Mouse (Mus musculus) urinary bladder, postnatal 14 days (tissue): ENCODE data around the gene Cotl1.

Experiments used
- DNase-seq: peaks from one replicate; pipeline ENCODE4 v3.0.0; 2021; ENCODE audit warnings: low spot score

Cotl1 gene

GRCm38 (mm10) chr8:119786871-119787270 lies 53.5 kb downstream of the Cotl1 start:
- no peak for DNase-seq

GRCm38 (mm10) chr8:119785764-119786405 lies 54.5 kb downstream of the Cotl1 start:
- DNase-seq, result no peak

DNA sequence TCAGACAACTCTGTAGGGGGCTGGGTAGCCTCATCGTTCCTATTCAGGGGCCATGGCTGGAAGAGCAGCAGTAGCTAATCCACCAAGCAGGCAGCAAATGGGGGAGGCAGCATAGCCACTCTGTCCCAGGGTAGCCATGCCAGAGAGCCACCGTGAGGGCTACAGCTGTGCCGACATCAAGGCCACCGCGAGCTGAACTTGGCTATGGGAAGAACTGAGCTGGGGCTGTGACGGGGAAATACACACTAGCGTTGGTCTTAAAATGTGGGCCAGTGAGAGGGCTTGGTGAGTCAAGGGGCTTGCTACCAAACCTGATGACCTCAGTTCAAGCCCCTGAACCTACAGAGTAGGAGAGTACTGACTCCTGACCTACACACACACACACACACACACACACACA lies 55.7 kb downstream of the Cotl1 start:
- no peak for DNase-seq

- no peak for DNase-seq
Measured at GRCm38 (mm10) chr8:119784141-119784574, 56.2 kb downstream of the Cotl1 start.

GRCm38 (mm10) chr8:119783579-119783978 lies 56.8 kb downstream of the Cotl1 start:
- no peak for DNase-seq

GRCm38 (mm10) chr8:119782715-119783114 lies 57.6 kb downstream of the Cotl1 start:
- peak; percentile 83 for DNase-seq

DNA sequence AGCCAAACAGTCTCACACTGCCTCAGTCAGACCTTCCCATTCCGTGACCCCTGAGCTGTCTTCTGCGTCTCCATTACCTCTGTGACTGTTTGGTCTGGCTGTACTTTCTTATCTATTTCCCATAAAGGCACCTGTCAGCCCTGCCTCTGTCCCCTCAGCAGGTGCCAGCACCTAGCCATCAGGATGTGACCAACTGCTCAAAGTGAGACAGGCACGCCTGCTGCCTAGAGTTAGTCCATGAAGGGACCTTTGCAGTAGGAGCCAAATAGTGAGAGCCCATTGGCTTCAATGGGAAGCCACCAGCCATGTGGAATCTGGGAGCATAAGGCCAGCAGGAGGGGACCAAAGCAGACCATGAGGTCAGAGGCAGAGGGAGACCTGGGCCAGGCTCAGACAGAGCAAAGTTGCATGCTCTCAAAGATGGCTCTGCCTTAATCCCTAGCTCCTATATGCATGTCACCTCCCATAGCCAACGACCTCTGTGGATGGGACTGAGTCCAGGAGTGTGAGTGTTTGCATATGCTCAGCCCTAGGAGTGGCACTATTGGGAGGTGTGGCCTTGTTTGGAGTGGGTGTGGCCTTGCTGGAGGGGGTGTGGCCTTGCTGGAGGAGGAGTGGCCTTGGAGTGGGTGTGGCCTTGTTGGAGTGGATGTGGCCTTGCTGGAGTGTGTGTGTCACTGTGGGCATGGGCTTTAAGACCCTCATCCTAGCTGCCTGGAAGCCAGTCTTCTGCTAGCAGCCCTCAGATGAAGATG lies 59.1 kb downstream of the Cotl1 start:
- DNase-seq, result no peak

- DNase-seq, result no peak
Measured at GRCm38 (mm10) chr8:119780402-119781049, 59.8 kb downstream of the Cotl1 start.

DNA sequence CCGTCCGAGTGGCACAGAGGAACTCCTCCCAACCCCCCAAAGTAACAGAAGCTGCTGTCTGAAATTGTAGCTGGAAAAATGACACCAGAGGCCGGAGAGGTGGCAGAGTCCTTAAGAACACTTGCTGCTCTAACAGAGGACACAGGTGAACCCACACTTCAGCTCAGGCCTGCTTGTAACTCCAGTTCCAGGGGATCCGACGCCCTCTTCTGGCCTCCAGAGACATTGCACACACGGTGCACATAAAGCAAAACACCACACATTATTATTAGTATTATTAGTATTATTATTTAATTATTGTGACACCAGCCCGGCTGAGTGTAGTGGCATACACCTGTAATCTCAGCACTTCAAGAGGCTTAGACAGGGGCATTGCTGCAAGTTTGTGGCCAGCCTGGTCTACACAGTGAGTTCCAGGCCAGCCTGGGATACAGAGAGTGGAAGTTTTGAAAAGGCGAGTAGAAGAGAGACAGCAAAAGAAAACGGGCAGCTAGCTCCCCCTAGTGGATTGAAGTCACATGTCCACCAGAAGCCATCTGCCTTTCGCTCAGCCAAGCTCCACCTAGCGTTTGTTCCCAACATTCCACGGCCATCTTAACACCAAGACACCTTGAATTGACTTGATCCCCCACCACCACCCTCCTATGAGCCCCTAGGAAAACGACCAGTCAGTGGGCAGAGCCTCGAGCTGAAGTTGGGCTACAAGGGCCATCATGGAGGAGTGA lies 61.2 kb downstream of the Cotl1 start:
- DNase-seq, result peak; percentile 85

DNA sequence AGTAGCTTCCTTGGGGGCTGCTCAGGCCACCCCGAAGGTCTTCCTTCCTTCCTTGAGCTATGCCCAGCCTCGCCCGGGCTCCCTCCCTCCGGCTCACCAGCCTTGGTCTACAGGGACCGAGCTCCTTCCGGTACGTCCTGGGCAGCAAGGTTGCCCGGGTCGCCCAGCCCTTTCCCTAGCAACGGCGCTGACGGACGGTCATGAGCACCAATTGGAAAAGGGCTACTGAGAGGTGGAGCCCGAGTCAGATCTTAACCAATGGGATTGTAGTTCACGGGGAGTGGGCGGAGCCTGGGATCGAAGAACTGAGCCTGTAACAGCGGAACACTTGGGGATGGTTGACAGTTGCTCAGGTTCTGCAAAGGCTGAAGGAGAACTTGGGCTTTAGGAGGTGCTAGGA lies 62.1 kb downstream of the Cotl1 start, which contains the start of gene Tldc1:
Gene Tldc1, minus strand, starts transcription at position 154 of the 400 bp plus-strand sequence.
- DNase-seq, result peak; percentile 100

GRCm38 (mm10) chr8:119777765-119778164 lies 62.6 kb downstream of the Cotl1 start:
- DNase-seq, result peak; percentile 20

GRCm38 (mm10) chr8:119776668-119777245 lies 63.6 kb downstream of the Cotl1 start:
- DNase-seq, result no peak

DNA sequence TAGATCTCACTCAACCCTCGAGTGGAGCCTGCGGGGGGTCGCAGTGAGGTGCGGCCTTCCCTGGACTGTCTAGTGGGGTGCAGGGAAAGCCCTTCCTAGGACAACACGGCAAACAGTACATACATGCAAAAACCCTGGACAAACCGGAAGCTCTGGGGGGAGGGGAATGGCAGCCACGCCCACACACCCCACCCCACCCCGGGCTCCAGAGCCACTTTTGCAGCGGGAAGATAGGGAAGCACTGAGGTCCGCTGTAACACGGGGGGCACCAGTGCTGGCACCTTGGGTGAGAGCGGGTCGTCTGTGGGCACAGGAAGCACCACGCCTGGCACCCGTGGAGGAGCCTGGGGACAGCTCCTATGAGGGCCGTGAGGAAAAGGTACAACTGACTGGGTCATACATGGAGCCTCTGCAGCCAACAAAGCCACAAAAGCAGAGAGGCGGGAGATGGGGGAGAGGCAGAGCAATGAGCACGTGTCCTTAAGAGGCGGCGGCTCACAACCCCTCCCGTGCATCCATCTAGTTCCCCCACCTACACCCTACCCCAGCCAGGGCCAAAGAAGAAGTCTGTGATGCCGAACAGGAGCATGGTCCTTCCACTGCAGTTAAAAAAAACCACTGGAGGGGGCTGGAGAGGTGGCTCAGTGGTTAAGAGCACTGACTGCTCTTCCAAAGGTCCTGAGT lies 74.4 kb downstream of the Cotl1 start:
- DNase-seq, result no peak

GRCm38 (mm10) chr8:119765311-119765710 lies 75.0 kb downstream of the Cotl1 start:
- DNase-seq, result no peak

DNA sequence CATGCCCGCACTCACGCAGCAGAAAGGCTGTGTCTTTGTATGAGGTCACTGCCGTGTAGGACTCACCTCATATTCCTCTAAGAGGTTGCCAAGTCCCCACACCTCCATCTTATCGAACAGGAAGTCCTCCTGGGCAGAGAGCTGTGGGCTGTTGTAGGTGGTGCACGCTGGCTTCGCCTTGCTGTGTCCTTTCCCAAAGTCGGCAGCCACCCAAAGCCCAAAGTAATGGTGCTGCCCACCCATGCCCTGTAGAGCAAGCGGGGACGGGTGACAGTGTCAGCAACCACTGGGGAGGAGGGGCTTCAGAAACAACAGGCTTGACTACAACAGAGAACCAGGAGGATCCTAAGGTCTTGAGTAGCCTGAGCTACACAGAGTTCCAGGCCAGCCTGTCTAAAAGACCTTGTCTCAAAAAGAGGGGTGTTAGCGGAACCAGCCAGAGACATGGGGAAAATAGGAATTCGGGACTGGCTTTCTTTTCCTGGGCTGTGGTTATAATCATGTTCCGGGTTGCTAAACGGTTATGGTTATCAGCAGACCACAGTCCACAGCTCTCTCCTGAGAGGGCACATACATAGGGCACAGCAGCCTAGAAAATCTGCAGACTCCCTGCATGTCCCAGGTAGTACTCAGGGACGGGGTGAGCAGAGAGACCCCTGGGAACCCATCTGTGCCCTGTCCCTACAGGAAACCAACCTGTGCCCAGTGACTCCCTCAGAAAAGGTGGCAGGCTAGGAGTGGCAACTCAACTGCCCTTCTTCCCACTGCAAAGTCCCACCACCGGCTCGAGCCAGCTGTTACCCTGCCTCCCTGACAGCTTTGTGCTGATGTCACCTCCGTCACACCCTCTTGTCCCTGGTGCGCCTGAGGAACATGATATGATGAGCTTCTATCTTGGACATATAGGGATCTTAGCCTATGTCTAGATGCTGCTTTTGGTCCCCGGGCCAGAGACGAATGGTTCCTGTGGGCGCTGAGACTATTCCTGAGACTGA lies 77.8 kb downstream of the Cotl1 start:
- no peak for DNase-seq

GRCm38 (mm10) chr8:119761692-119762091 lies 78.7 kb downstream of the Cotl1 start:
- DNase-seq, result no peak
